Mouse (Mus musculus): ENCODE data around the gene Pitpna. TPM values are rescaled to one million over a fixed set of nuclear protein-coding genes. Genes with fewer than 3 reads are reported as not detected.
A peak's percentile ranks its signal among the peaks of the same experiment; 100 is the strongest.

Pitpna gene
- polyA plus RNA-seq, 1 experiment from 2014 or later: 95.5 TPM

DNA sequence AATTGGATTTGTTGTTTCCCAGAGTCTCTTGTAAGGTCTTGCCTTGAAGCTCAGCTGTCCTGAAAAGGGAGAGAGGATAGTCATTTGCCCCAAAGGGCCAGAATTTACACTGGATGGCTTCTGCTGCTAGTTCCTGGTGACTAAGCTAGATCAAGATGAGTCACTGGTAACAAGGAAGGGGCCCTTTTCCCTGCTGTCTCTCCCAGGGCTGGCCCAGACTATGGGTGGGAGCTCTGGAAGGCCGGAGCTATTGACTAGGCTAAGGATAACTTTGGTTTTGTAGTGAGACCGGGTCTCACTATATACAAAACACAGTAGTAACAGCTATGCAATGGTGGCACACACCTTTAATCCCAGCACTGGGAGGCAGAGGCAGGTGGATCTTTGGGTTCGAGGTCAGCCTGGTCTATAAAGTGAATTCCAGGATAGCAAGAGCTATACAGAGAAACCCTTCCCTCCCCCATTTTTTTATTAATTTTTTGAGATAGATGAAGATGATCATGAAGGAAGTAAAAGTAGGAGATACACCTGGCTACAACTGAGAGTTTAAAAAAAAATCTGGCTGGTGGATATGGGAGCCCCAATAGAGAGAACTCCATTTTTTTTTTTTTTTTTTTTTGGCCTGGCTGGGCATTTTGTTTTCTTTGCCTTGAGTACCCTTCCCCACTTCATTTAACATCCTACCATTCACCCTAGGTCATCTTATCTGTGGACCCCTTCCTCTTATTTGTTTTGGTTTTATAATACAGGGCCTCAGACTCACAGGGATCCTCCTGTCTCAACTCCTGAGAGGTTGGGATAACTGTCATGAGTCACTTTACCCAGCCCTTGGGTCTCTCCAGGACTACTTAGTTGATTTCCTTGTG, 90.2 kb downstream of the Pitpna start:
- 0 out of 2 replicates have a peak overlapping the region, but pooled peaks have one; percentile 36 for H3K27ac ChIP-seq
- H3K4me1 ChIP-seq: peaks cover 19% of the 10 kb centered on the region
- H3K9ac ChIP-seq: peak overlapping the region; percentile 55; the same call in 1 of the 2 replicates
- no peaks in the 10 kb centered on the region for H3K9me3 ChIP-seq
- no peaks in the 10 kb centered on the region for H3K27me3 ChIP-seq
- peaks cover 6% of the 10 kb centered on the region for H3K36me3 ChIP-seq (replicated peaks)
- H3K4me2 ChIP-seq: peak overlapping the region; percentile 83
- peak overlapping the region; percentile 99 for H3K4me3 ChIP-seq (replicated peaks)
- WGBS: 85% methylated on average over 3 of the region's 3 CpGs
- ATAC-seq (ENCODE audit: low FRiP score): no peak

Small RNAs within 50 kb of the gene (microRNA-seq; reads per million reads assigned to microRNA genes)
- gene Mir3971: not detected

Other genes with a start within 250 kb of the Pitpna start
- 140 and 160 TPM in 2 replicates for gene Rpa1, start 239.8 kb upstream of the Pitpna start, polyA plus RNA-seq (2016; fragmentation: Nextera tagmentation; extraction: Ambion mirVana)
- 20.0 and 21.0 TPM in 2 replicates for gene Smyd4, start 239.7 kb upstream of the Pitpna start, polyA plus RNA-seq (2016; fragmentation: Nextera tagmentation; extraction: Ambion mirVana)
- gene Serpinf1, start 165.4 kb upstream of the Pitpna start, polyA plus RNA-seq (2016; fragmentation: Nextera tagmentation; extraction: Ambion mirVana): 35.8 and 44.7 TPM in 2 replicates
- not detected in 2 replicates for gene Serpinf2, start 148.5 kb upstream of the Pitpna start, polyA plus RNA-seq (2016; fragmentation: Nextera tagmentation; extraction: Ambion mirVana)
- gene Wdr81, start 133.4 kb upstream of the Pitpna start, polyA plus RNA-seq (2016; fragmentation: Nextera tagmentation; extraction: Ambion mirVana): 7.2 and 8.7 TPM in 2 replicates
- gene Tlcd2, start 126.4 kb upstream of the Pitpna start, polyA plus RNA-seq (2016; fragmentation: Nextera tagmentation; extraction: Ambion mirVana): 4.9 and 7.1 TPM in 2 replicates
- gene Prpf8, start 101.3 kb upstream of the Pitpna start, polyA plus RNA-seq (2016; fragmentation: Nextera tagmentation; extraction: Ambion mirVana): 87.9 and 92.6 TPM in 2 replicates
- 0.22 and 0.34 TPM in 2 replicates for gene Rilp, start 78.0 kb upstream of the Pitpna start, polyA plus RNA-seq (2016; fragmentation: Nextera tagmentation; extraction: Ambion mirVana)
- 3.0 and 3.9 TPM in 2 replicates for gene Scarf1, start 74.6 kb upstream of the Pitpna start, polyA plus RNA-seq (2016; fragmentation: Nextera tagmentation; extraction: Ambion mirVana)
- gene Slc43a2, start 56.4 kb upstream of the Pitpna start, polyA plus RNA-seq (2016; fragmentation: Nextera tagmentation; extraction: Ambion mirVana): 11.4 TPM in 2 replicates
- gene Inpp5k, start 42.9 kb downstream of the Pitpna start, polyA plus RNA-seq (2016; fragmentation: Nextera tagmentation; extraction: Ambion mirVana): 21.5 and 25.4 TPM in 2 replicates
- gene Myo1c, start 62.4 kb downstream of the Pitpna start, polyA plus RNA-seq (2016; fragmentation: Nextera tagmentation; extraction: Ambion mirVana): 12.1 and 13.9 TPM in 2 replicates
- 139 and 146 TPM in 2 replicates for gene Crk, start 91.2 kb downstream of the Pitpna start, polyA plus RNA-seq (2016; fragmentation: Nextera tagmentation; extraction: Ambion mirVana)
- gene Ywhae, start 144.8 kb downstream of the Pitpna start, polyA plus RNA-seq (2016; fragmentation: Nextera tagmentation; extraction: Ambion mirVana): 1,436 and 1,495 TPM in 2 replicates
- 0.26 and 0.46 TPM in 2 replicates for gene Doc2b, start 208.0 kb downstream of the Pitpna start, polyA plus RNA-seq (2016; fragmentation: Nextera tagmentation; extraction: Ambion mirVana)